Mouse (Mus musculus) bone marrow, adult 2 months (tissue): ENCODE measurements around the gene Rps23.

Experiments used
- CTCF ChIP-seq: fragments of 200-500 bp; IDR thresholded peaks from 2 replicates; pipeline ENCODE4 v1.5.1; 2011; ENCODE audit warnings: low read length, control low read depth; ENCODE audit not compliant: control insufficient read depth, insufficient read depth
- POLR2A ChIP-seq: fragments of 200-500 bp; IDR thresholded peaks from 2 replicates; pipeline ENCODE4 v1.6.1; 2011; ENCODE audit warnings: low read depth, mild to moderate bottlenecking, control low read depth, low read length, borderline replicate concordance; ENCODE audit not compliant: control insufficient read depth

DNA sequence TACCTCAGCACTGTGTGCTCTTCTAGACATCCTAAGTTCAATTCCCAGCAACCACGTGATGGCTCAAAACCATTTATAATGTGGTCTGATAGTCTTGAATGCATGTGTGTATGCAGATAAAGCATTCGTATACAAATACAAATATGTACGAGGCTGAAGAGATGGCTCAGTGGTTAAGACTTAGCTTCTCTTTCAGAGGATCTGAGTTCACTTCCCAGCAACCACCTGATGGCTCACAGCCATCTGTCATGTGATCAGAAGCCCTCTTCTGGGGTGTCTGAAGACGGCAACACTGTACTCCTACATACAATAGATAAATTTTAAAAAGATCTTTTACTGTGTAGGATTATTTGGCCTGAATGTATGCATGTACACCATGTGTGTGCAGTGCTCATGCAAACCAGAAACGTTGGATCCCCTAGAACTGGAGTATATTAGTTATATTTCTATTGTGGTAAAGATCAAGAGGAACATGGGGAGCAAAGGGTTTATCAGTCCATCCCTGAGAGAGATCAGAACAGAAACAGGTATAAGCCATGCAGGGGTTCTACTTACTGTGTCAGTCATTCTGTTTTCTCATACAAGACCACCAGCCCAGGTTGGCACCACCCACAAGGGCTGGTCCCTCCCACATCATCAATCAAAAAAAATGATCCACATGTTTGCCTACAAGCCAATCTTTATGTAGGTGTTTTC lies 4.3 kb downstream of the Rps23 start:
- TF ChIP-seq CTCF: no peak
- no peak for TF ChIP-seq POLR2A
